Mouse (Mus musculus): ENCODE measurements around the gene Per3. TPM values are rescaled to one million over a fixed set of nuclear protein-coding genes. Genes with fewer than 3 reads are reported as not detected.

The Per3 gene
- total RNA-seq, 1 experiment from 2014 or later: 22.3 TPM

DNA sequence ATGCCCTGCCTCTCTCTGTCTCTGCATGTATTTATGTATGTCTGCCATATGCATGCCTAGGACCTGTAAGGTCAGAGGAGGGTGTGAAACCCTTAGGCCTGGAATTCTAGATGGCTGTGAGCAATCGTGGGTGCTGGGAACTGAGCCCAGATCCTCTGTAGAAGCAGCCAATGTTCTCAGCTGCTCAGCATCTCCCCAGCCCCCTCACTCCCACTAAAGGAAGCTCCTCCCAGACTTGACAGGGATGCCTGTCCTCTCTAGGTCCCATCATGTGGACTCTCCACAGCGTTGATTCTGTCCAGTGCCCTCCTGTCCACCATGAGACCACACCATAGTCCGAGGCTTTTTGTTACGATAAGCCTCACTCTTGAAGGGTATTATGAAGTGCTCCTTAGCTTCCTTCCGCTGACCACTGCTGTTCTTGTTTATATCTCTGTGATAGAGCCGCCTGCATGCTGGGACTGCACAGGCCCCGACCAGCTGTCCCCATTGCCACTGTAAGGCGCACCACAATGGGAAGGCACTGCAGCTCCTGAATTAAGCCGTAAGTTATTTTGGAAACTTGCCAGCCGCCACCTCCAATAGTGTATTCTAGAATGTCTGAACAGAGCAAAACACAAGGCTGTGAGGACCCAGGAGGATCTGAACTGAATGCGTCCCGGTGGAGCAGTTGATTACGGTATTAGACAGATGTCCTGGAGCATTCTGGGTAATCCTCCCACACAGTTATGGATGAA is 87.9 kb downstream of the Per3 start:
- no peak for DNase-seq

Other genes starting within 250 kb of the Per3 start
- gene Errfi1, start 190.7 kb downstream of the Per3 start, total RNA-seq (2021): 56.6 and 115 TPM in 2 replicates
- gene Park7, start 130.2 kb downstream of the Per3 start, total RNA-seq (2021): 251 and 259 TPM in 2 replicates
- 0.15 and 0.60 TPM in 2 replicates for gene Tnfrsf9, start 130.1 kb downstream of the Per3 start, total RNA-seq (2021)
- not detected in 2 replicates for gene Uts2, start 47.6 kb downstream of the Per3 start, total RNA-seq (2021)
- gene Vamp3, start 13.3 kb upstream of the Per3 start, total RNA-seq (2021): 83.9 and 85.7 TPM in 2 replicates
- gene Gm13090, start 44.9 kb upstream of the Per3 start, total RNA-seq (2021): not detected in 2 replicates

Measured in adrenal gland, postnatal 14 days (tissue).